Mouse (Mus musculus) embryonic facial prominence, embryonic 10.5 days (tissue): ENCODE data around the gene 4930579G24Rik. TPM values are rescaled to one million over a fixed set of nuclear protein-coding genes. Genes with fewer than 3 reads are reported as not detected.
A peak's percentile ranks its signal among the peaks of the same experiment; 100 is the strongest.

Experiments
- DNase-seq: peaks from one replicate; pipeline ENCODE4 v3.0.0-alpha.2; 2017; ENCODE audit warnings: low spot score
- H3K27ac ChIP-seq: fragments of 300-500 bp; sonication (generic); replicated peaks from 2 replicates; pipeline ENCODE4 v1.5.1; 2016; ENCODE audit warnings: mild to moderate bottlenecking
- H3K27me3 ChIP-seq: fragments of 300-500 bp; sonication (generic); replicated peaks from 2 replicates; pipeline ENCODE4 v1.6.1; 2016; ENCODE audit warnings: low read depth, mild to moderate bottlenecking; ENCODE audit not compliant: poor library complexity, severe bottlenecking
- H3K36me3 ChIP-seq: fragments of 300-500 bp; sonication (generic); replicated peaks from 2 replicates; pipeline ENCODE4 v1.6.1; 2016; ENCODE audit warnings: mild to moderate bottlenecking, moderate library complexity
- H3K4me1 ChIP-seq: fragments of 300-500 bp; sonication (generic); 2 replicates; pipeline ENCODE4 v1.6.1; 2016
- H3K4me3 ChIP-seq: fragments of 300-500 bp; sonication (generic); 2 replicates; pipeline ENCODE4 v1.5.1; 2016; ENCODE audit warnings: mild to moderate bottlenecking, moderate library complexity
- H3K9me3 ChIP-seq: fragments of 300-500 bp; sonication (generic); 2 replicates; pipeline ENCODE4 v1.6.1; 2016; ENCODE audit warnings: mild to moderate bottlenecking
- WGBS: fragments of 180-500 bp; shearing (Covaris S2); methylation state at CpG from one replicate; pipeline ENCODE4 v1.1.7; 2016; 5-methylcytosine and 5-hydroxymethylcytosine counted together
- polyA plus RNA-seq: library from polyadenylated mRNA; unstranded; fragments of >200 nt; fragmentation: Nextera tagmentation; extraction: Ambion mirVana; gene quantifications from 2 replicates; pipeline ENCODE4 v1.2.1, GENCODE M21; 2016

The 4930579G24Rik gene
- polyA plus RNA-seq, 1 experiment from 2014 or later = 34.4 TPM

DNA sequence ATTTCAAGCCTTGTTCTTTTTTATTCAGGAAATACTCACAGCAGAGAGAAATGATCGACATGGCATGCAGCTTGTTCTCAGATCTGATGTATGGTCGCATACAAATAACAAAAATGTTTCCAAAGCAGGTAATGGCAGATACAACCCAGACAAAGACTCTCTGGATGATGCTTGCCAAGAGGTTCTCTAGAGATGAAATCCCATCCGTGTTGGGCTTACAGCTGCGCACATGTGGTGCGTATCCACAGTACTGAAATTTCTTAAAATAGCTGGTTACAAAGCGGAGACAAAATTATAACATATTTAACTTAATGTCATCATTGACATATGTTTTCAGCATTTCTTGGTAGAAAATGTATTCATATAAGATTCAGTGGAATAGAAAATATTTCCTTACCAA, 23.2 kb downstream of the 4930579G24Rik start:
- H3K27ac ChIP-seq = no peak overlapping the region
- H3K36me3 ChIP-seq = no peaks in the 10 kb centered on the region
- H3K27me3 ChIP-seq = no peaks in the 10 kb centered on the region
- H3K4me3 ChIP-seq = no peak overlapping the region
- 92% methylated on average over 6 of the region's 6 CpGs for WGBS
- H3K4me1 ChIP-seq = no peaks in the 10 kb centered on the region
- H3K9me3 ChIP-seq = no peaks in the 10 kb centered on the region
- DNase-seq = no peak

DNA sequence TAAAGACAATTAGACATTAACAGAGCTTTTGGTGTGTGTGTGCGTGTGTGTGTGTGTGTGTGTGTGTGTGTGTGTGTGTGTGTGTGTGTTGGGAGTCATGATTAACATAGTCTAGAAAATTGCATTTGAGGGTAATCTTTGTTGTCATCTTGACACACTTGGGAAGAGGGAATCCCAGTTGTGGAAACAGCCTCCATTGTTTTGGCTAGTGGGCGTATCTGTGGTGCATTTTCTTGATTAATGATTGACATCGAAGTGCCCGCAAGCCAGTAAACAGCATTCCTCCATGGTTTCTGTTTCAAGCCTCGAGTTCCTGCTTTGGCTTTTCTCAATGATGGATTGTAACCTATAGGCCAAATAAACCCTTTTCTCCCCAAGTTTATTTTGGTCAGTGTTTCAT, 27.8 kb downstream of the 4930579G24Rik start:
- H3K4me1 ChIP-seq = no peaks in the 10 kb centered on the region
- H3K27ac ChIP-seq = no peak overlapping the region
- H3K9me3 ChIP-seq = no peaks in the 10 kb centered on the region
- WGBS = 73% methylated on average over 5 of the region's 5 CpGs
- no peaks in the 10 kb centered on the region for H3K27me3 ChIP-seq
- H3K4me3 ChIP-seq = no peak overlapping the region
- H3K36me3 ChIP-seq = no peaks in the 10 kb centered on the region
- no peak for DNase-seq

DNA sequence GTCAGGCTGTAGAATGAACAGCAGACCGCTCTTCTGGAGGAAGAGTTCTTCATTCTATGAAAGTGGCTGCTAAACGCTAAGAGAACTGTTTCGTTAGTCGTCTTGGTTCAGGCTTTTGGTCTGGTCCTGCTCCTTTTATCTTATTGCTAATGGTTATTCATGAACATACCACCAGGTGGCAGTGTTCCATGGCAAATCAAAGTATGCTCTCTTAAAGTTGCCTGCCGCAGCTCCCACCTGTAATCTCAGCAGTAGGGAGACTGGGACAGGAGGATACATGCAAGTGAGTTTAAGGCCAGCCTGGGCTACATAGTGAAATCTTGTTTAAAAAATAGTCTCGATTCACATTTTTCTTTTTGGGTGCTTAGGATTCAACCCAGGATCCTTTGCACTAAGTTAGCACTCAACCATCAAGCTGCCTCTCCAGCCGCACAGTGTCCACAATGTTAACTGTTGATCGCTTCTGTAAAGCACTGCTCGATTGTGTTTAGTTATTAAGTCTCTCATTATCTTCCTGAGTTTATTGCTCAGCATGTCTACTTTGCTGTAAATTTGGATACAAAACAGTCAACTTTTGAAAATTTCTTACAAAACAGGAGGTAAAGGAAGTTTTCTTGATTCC, 36.0 kb downstream of the 4930579G24Rik start:
- WGBS = 44% methylated on average over 9 of the region's 9 CpGs
- no peaks in the 10 kb centered on the region for H3K36me3 ChIP-seq
- H3K4me1 ChIP-seq = no peaks in the 10 kb centered on the region
- DNase-seq = peak; percentile 50
- H3K27ac ChIP-seq = no peak overlapping the region
- H3K9me3 ChIP-seq = no peaks in the 10 kb centered on the region
- H3K27me3 ChIP-seq = no peaks in the 10 kb centered on the region
- no peak overlapping the region for H3K4me3 ChIP-seq

DNA sequence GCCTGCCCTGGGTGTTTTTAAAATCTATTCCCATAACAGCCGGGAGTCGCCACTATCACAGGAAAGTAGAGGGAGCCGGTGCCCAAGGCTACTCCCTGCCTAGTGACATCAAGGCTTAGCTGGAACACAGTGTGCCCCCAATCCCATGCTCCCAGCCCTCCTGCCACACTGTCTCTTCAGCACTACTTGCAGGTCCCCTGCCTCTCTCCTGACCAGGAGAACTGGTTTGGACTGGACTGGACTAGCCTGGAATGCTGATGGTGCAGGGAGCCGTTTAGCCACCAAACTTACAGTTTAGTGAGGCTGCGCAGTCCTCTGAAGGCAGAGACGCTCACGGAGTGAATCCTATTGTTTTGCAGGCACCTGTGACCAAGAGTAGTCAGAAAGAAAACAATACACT, 41.7 kb downstream of the 4930579G24Rik start:
- no peak overlapping the region for H3K4me3 ChIP-seq
- no peaks in the 10 kb centered on the region for H3K36me3 ChIP-seq
- WGBS = 79% methylated on average over 7 of the region's 7 CpGs
- H3K9me3 ChIP-seq = no peaks in the 10 kb centered on the region
- H3K4me1 ChIP-seq = peaks cover 6% of the 10 kb centered on the region; the same call in 1 of the 2 replicates
- no peak for DNase-seq
- H3K27me3 ChIP-seq = no peaks in the 10 kb centered on the region
- H3K27ac ChIP-seq = no peak overlapping the region

DNA sequence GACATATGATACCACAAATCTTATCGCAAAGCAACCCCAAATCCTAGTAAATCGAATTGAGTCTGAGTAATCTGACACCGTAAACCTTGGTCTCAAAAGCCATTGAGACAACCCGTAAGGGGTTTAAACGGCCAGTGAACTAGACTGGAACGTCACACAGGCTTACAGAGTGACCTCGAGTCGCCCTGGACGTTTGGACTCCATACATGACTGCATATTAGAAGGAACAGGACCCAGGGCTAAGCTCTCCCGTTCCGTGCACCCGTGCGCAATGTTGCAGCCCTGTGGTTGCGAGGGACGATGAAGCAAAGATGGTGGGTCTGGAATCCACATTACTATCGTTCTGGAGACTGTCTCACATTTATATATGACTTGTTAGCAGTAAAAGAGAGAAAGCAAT, 43.3 kb downstream of the 4930579G24Rik start:
- H3K27ac ChIP-seq = no peak overlapping the region
- no peaks in the 10 kb centered on the region for H3K27me3 ChIP-seq
- H3K4me3 ChIP-seq = no peak overlapping the region
- no peaks in the 10 kb centered on the region for H3K9me3 ChIP-seq
- H3K4me1 ChIP-seq = peaks cover 6% of the 10 kb centered on the region; the same call in 1 of the 2 replicates
- DNase-seq = no peak
- 79% methylated on average over 16 of the region's 16 CpGs for WGBS
- no peaks in the 10 kb centered on the region for H3K36me3 ChIP-seq

DNA sequence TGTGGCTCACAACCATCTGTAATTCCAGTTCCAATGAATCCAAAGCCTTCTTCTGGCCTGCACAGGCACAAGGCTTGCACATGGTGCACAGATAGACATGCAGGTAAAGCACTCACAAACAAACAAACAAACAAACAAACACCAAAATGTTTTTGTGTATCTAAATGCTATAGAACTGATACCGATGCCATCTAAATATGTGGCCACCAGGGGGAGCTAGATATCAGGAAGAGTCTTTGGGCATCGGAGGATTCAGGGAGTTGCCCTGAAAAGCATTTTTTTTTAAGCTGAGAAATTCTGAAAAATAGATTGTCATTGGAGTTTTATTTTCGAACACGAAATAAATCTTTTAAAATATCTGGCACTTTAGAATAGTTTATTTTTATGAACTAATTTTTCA, 44.2 kb downstream of the 4930579G24Rik start:
- Histone ChIP-seq H3K4me1 (peaks cover 6% of the 10 kb centered on the region; the same call in 1 of the 2 replicates), H3K4me3 (no peak overlapping the region), H3K36me3 (no peaks in the 10 kb centered on the region), H3K27ac (no peak overlapping the region), H3K9me3 (no peaks in the 10 kb centered on the region), H3K27me3 (no peaks in the 10 kb centered on the region)
- WGBS = 21% methylated on average over 4 of the region's 4 CpGs
- DNase-seq = peak; percentile 56

DNA sequence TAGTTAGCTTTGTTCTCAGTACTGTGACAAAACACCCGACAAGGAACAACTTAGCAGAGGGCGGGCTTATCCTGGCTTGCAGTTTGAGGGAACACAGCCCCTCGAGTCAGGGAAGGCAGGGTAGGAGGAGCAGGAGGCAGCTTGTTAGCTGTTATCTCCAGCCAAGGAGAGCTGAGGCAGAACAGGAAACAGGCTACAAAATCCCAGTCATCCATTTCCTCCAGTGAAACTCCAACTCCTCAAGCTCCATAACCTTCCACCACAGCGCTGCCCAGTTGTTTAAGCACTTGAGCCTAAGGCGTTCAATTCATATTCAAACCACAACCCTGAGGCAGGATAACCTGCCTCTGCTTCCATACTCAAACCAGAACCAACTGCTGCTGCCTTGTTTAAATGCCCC, 45.8 kb downstream of the 4930579G24Rik start:
- Histone ChIP-seq H3K27ac (no peak overlapping the region), H3K27me3 (no peaks in the 10 kb centered on the region), H3K9me3 (no peaks in the 10 kb centered on the region), H3K4me1 (peaks cover 6% of the 10 kb centered on the region; the same call in 1 of the 2 replicates), H3K4me3 (no peak overlapping the region), H3K36me3 (no peaks in the 10 kb centered on the region)
- no peak for DNase-seq
- 89% methylated on average over 5 of the region's 5 CpGs for WGBS

DNA sequence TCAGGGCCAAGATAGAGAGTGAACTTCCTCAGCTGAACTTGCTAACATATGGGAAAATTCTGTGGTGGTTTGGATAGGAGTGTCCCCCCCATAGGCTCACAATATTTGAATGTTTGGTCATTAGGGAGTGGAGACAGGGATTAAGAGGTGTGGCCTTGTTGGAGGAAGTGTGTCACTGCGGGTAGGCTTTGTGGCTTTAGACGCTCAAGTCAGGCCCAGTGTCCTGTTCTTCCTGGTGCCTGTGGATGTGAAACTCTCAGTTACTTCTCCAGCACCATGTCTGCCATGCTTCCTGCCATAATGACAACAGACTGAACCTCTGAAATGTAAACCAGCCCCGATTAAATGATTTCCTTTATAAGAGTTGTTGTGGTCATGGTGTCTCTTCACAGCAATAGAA, 47.5 kb downstream of the 4930579G24Rik start:
- no peaks in the 10 kb centered on the region for H3K36me3 ChIP-seq
- H3K4me3 ChIP-seq = no peak overlapping the region
- DNase-seq = no peak
- peaks cover 6% of the 10 kb centered on the region; the same call in 1 of the 2 replicates for H3K4me1 ChIP-seq
- no peaks in the 10 kb centered on the region for H3K9me3 ChIP-seq
- no peak overlapping the region for H3K27ac ChIP-seq
- WGBS = 89% methylated on average over 3 of the region's 3 CpGs
- no peaks in the 10 kb centered on the region for H3K27me3 ChIP-seq

Other genes with a start within 250 kb of the 4930579G24Rik start
- 5.1 and 5.4 TPM in 2 replicates for gene Fnip2, start 61.3 kb upstream of the 4930579G24Rik start, polyA plus RNA-seq
- 228 and 238 TPM in 2 replicates for gene Ppid, start 37.7 kb upstream of the 4930579G24Rik start, polyA plus RNA-seq
- 45.3 and 48.4 TPM in 2 replicates for gene Etfdh, start 421 bp downstream of the 4930579G24Rik start, polyA plus RNA-seq
- 0.04 and 0.15 TPM in 2 replicates for gene Rxfp1, start 108.8 kb downstream of the 4930579G24Rik start, polyA plus RNA-seq
- 3.7 and 3.9 TPM in 2 replicates for gene Tmem144, start 223.7 kb downstream of the 4930579G24Rik start, polyA plus RNA-seq